Mouse (Mus musculus) intestine, embryonic 14.5 days (tissue): ENCODE measurements around the gene Sec14l3. TPM values are rescaled to one million over a fixed set of nuclear protein-coding genes. Genes with fewer than 3 reads are reported as not detected.

ENCODE experiments used
- ATAC-seq: fragments of 200-750 bp; cut with Nextera tagmentation; replicated peaks from 2 replicates; pipeline ENCODE4 v1.8.0; 2017; ENCODE audit warnings: low read depth, moderate number of reproducible peaks, moderate TSS enrichment, moderate library complexity; ENCODE audit not compliant: low FRiP score, low TSS enrichment
- DNase-seq: peaks from one replicate; pipeline ENCODE4 v3.0.0-alpha.2; 2018; ENCODE audit warnings: low spot score
- H3K27ac ChIP-seq: fragments of 300-500 bp; sonication (generic); 2 replicates; pipeline ENCODE4 v1.5.1; 2014; ENCODE audit warnings: low read depth, mild to moderate bottlenecking, control low read depth
- H3K27me3 ChIP-seq: fragments of 300-500 bp; sonication (generic); replicated peaks from 2 replicates; pipeline ENCODE4 v1.6.1; 2014; ENCODE audit warnings: low read length, control low read depth; ENCODE audit not compliant: control insufficient read depth, insufficient read depth
- H3K36me3 ChIP-seq: fragments of 300-500 bp; sonication (generic); 2 replicates; pipeline ENCODE4 v1.6.1; 2014; ENCODE audit warnings: low read length, control low read depth; ENCODE audit not compliant: control insufficient read depth, insufficient read depth
- H3K4me1 ChIP-seq: fragments of 300-500 bp; sonication (generic); replicated peaks from 2 replicates; pipeline ENCODE4 v1.6.1; 2014; ENCODE audit warnings: low read length, control low read depth, mixed read lengths; ENCODE audit not compliant: control insufficient read depth, insufficient read depth
- H3K4me2 ChIP-seq: fragments of 300-500 bp; sonication (generic); 2 replicates; pipeline ENCODE4 v1.6.1; 2014; ENCODE audit warnings: low read length
- H3K4me3 ChIP-seq: fragments of 300-500 bp; sonication (generic); 2 replicates; pipeline ENCODE4 v1.5.1; 2014; ENCODE audit warnings: low read depth, low read length, control low read depth, mixed read lengths
- H3K9ac ChIP-seq: fragments of 300-500 bp; sonication (generic); 2 replicates; pipeline ENCODE4 v1.6.1; 2014; ENCODE audit warnings: mild to moderate bottlenecking, low read length
- H3K9me3 ChIP-seq: fragments of 300-500 bp; sonication (generic); 2 replicates; pipeline ENCODE4 v1.6.1; 2016; ENCODE audit warnings: low read length, control low read depth; ENCODE audit not compliant: control insufficient read depth
- WGBS: fragments of 180-500 bp; shearing (Covaris S2); extraction: QIAGEN DNeasy Blood & Tissue Kit; methylation state at CpG from one replicate; pipeline ENCODE4 v1.1.7; 2014; 5-methylcytosine and 5-hydroxymethylcytosine counted together
- polyA plus RNA-seq: library from polyadenylated mRNA; unstranded; fragments of >200 nt; fragmentation: Nextera tagmentation; extraction: Ambion mirVana; gene quantifications from 2 replicates; pipeline ENCODE4 v1.2.1, GENCODE M21; 2014

Gene Sec14l3
- polyA plus RNA-seq, 1 experiment from 2014 or later: not detected

DNA sequence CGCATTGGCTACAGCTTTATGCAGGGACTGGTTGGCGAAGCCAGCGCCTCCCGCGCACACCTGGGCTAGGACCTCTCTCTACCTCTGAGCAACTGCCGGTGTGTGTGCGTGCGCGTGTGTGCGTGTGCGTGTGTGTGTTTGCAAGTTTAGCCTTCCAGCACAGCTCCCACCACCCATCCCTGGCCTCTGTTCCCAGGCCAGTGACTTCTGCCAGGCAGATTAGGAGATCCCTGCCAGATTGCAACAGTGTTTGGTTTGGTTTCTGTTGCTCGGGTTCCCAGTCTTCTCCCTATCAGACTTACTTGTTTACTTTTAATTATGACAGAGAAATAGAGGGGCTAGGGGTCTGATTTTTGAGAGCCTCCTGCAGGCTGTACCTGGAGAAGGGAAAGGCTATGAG, 32.7 kb upstream of the Sec14l3 start:
- Histone ChIP-seq H3K4me2 (no peak overlapping the region), H3K4me3 (no peak overlapping the region), H3K4me1 (no peaks in the 10 kb centered on the region), H3K27me3 (0 out of 2 replicates have a peak, but pooled peaks cover 14% of the 10 kb centered on the region), H3K9me3 (no peaks in the 10 kb centered on the region), H3K9ac (no peak overlapping the region), H3K27ac (no peak overlapping the region), H3K36me3 (no peaks in the 10 kb centered on the region)
- DNase-seq: no peak
- ATAC-seq: no peak
- WGBS: 29% methylated on average over 12 of the region's 12 CpGs

DNA sequence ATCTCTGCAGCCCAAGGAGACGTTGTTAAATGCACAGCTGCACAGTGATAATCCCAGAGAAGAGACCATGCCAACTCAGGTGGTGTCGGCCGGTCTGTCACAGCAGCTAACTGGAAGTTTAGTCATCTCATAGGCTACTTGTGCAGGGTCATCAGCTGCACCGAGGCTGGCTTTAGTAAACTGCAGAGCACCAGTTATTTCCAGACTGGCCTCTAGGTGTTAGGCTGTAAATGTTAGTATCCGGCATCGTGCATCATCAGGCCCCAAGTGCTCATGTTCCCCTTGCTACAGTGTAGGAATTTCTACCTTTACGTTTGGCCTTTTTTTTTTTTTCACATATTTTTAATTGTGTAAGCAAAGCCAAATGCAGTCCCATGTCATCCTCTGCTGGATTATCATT, 31.2 kb upstream of the Sec14l3 start:
- Histone ChIP-seq H3K27me3 (0 out of 2 replicates have a peak, but pooled peaks cover 14% of the 10 kb centered on the region), H3K9ac (no peak overlapping the region), H3K36me3 (no peaks in the 10 kb centered on the region), H3K4me3 (no peak overlapping the region), H3K4me1 (no peaks in the 10 kb centered on the region), H3K27ac (no peak overlapping the region), H3K9me3 (no peaks in the 10 kb centered on the region), H3K4me2 (no peak overlapping the region)
- DNase-seq: no peak
- WGBS: 68% methylated on average over 7 of the region's 7 CpGs
- no peak for ATAC-seq

DNA sequence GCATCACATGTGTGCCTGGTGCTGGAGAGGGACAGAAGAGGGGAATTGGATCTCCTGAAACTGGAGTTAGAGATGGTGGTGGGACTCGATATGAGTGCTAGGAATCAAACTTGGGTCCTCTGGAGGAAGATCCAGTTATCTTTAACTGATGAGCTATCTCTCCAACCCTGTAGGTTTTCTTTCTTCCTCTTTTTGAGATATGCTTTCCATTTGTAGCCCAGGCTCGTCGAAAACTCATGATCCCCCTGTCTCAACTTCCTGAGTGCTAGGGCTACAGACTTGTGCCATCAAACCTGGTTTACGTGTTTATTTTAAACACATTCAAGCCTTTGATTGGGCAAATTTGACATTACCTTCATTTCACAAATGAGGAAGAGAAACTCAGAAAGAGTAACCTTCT, 30.5 kb upstream of the Sec14l3 start:
- H3K27me3 ChIP-seq: 0 out of 2 replicates have a peak, but pooled peaks cover 14% of the 10 kb centered on the region
- ATAC-seq: no peak
- no peak for DNase-seq

DNA sequence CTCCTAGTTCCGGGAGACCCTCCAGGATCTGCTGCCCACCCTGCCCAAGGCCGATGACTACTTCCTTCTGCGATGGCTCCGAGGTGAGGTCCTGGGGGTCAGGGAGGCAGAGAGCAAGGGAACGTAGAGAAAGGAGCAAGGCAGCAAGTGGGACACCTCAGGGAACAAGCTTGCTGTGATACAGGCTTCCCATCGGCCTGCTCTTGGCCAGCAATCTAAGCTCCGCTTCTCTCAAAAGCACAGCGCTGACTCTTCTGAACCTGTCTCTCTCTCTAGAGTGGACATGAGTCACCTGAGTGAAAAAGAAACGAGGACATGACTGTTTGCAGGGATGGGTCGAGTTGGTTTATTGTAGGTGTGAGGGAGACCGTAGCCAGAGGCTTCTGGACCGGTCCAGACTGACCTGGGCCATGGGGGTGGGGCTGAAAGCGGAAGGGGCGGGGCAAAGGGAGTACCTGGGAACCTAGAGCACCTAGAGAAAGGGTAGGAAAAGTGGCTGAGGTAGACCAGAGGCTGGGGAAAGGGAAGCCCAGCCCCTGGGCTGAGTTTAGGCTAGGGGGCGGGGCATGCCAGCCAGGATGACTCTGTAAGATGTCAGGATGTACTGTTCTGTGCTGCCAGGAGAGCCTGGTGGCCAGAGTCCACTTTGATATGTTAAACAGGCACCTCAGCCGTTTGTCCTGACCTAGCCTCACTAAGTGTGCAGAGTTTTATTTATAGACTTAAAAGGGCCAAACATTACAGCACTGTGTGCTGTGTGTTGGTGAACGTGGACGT, 29.3 kb upstream of the Sec14l3 start:
- Histone ChIP-seq H3K4me3 (no peak overlapping the region), H3K36me3 (no peaks in the 10 kb centered on the region), H3K27ac (no peak overlapping the region), H3K27me3 (0 out of 2 replicates have a peak, but pooled peaks cover 14% of the 10 kb centered on the region), H3K9me3 (no peaks in the 10 kb centered on the region), H3K9ac (no peak overlapping the region), H3K4me2 (no peak overlapping the region), H3K4me1 (no peaks in the 10 kb centered on the region)
- no peak for DNase-seq
- WGBS: 53% methylated on average over 18 of the region's 18 CpGs
- ATAC-seq: no peak; the same call in 1 of the 2 replicates

More for the DNA sequence above, 30.5 kb upstream of the Sec14l3 start:
- H3K4me2 ChIP-seq: no peak overlapping the region
- no peak overlapping the region for H3K4me3 ChIP-seq
- no peak overlapping the region for H3K9ac ChIP-seq
- WGBS: 87% methylated on average over 4 of the region's 4 CpGs
- no peak overlapping the region for H3K27ac ChIP-seq
- no peaks in the 10 kb centered on the region for H3K9me3 ChIP-seq
- no peaks in the 10 kb centered on the region for H3K4me1 ChIP-seq
- no peaks in the 10 kb centered on the region for H3K36me3 ChIP-seq

DNA sequence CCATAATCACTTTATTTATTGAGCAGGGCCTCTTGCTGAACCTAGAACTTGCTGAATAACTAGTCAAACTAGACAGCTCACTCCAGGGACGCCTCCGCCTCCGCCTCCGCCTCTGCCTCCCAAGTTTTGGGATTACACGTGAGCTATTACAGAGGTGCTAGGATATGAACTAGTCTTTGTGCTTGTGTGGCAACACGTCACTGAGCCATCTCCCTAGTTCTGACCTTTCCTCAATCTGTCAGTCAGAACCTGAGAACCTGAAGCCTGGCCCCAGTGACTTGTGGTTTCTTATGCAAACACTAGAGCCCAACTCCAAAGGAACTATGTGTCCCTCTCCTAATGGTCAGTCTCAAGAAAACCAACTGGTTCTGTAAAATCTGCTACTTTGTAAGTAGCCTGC, 28.7 kb upstream of the Sec14l3 start:
- ATAC-seq (no peak), DNase-seq (no peak)
- no peak overlapping the region for H3K4me2 ChIP-seq
- no peak overlapping the region for H3K4me3 ChIP-seq
- no peaks in the 10 kb centered on the region for H3K9me3 ChIP-seq
- H3K9ac ChIP-seq: no peak overlapping the region
- H3K27ac ChIP-seq: no peak overlapping the region
- no peaks in the 10 kb centered on the region for H3K36me3 ChIP-seq
- no peaks in the 10 kb centered on the region for H3K4me1 ChIP-seq
- 0 out of 2 replicates have a peak, but pooled peaks cover 14% of the 10 kb centered on the region for H3K27me3 ChIP-seq
- 87% methylated on average over 6 of the region's 6 CpGs for WGBS

DNA sequence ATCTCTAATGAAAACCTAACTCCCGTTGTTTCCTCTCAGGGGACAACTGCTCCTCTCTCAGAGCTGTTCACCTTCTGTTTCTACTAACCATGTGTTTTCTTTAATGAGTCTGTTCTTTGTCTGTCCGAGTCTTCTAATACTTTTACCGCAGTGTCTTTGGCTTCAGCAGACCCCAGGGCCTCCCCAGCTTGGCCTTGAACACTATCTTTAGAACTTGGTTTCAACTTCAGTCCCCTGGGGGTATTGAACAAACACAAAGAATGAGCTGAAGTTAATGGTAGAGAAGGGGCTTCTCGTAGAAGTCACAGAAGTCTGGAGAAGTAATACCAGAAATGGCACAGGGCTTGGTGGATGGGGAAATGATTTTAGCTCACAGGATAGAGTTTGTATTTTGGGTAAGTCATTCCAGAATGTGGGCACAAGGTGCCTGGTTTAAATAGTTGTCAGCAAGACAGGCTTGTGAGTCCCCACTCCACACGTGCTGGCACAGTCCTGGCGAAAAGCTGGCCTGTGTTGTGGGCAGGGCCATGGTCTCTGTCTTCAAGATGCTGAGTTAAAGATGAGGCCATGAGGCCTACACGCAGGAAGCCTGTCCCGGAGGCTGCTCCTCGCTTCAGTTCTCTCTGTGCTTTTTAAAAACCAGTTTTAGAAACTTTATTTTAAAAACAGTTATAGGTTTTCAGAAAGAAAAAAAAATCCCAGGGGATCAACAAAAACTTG, 28.1 kb upstream of the Sec14l3 start:
- Histone ChIP-seq H3K4me1 (no peaks in the 10 kb centered on the region), H3K27ac (no peak overlapping the region), H3K36me3 (no peaks in the 10 kb centered on the region), H3K27me3 (0 out of 2 replicates have a peak, but pooled peaks cover 8% of the 10 kb centered on the region), H3K9me3 (no peaks in the 10 kb centered on the region), H3K9ac (no peak overlapping the region), H3K4me3 (no peak overlapping the region), H3K4me2 (no peak overlapping the region)
- no peak for DNase-seq
- no peak for ATAC-seq
- WGBS: 70% methylated on average over 9 of the region's 9 CpGs

DNA sequence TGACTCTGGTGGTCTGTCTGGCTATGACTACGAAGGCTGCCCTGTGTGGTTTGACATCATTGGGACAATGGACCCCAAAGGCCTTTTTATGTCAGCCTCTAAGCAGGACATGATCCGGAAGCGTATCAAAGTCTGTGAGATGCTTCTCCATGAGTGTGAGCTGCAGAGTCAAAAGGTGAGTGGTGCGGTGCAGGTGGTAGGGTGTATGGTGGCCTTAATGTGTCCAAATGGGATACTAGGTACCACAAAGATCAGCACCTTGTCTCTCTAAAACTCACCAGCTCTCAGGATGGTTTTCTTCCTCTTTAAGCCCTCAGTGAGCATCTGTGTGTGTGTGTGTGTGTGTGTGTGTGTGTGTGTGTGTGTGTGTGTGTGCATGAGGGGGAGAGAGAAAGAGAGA, 24.7 kb upstream of the Sec14l3 start:
- Histone ChIP-seq H3K36me3 (no peaks in the 10 kb centered on the region), H3K9me3 (no peaks in the 10 kb centered on the region), H3K4me1 (no peaks in the 10 kb centered on the region), H3K27ac (no peak overlapping the region), H3K4me3 (no peak overlapping the region), H3K4me2 (no peak overlapping the region), H3K27me3 (no peaks in the 10 kb centered on the region), H3K9ac (no peak overlapping the region)
- 88% methylated on average over 4 of the region's 4 CpGs for WGBS
- DNase-seq (no peak), ATAC-seq (no peak)

DNA sequence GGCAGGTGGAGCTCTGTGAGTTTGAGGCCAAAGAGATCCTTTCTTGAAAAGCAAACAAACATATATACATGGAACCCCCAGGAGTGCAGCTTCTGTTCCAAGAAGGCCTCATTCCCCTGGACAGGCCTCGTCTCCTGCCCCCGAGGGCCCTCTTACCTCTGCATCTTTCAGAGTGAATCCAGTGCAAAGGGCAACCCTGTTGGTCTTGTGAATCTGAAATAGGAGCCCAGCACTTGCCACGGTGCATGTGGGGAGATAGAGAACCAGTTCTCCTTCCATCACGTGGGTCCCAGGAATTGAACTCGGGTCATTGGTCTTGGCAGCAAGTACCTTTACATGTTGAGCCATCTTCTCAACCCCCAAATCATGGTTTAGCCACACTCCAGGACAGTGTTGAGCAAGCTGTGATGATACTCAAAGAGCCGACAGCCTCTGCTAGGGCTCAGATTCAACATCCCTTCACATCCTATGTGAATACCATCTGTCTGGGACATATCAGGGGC, 23.5 kb upstream of the Sec14l3 start:
- Histone ChIP-seq H3K4me2 (no peak overlapping the region), H3K27ac (no peak overlapping the region), H3K9me3 (no peaks in the 10 kb centered on the region), H3K4me3 (no peak overlapping the region), H3K9ac (no peak overlapping the region), H3K4me1 (no peaks in the 10 kb centered on the region), H3K27me3 (no peaks in the 10 kb centered on the region), H3K36me3 (no peaks in the 10 kb centered on the region)
- no peak for ATAC-seq
- DNase-seq: no peak
- WGBS: 73% methylated on average over 6 of the region's 6 CpGs
